Mouse (Mus musculus) E14TG2a.4 (cell line): ENCODE measurements at regions not wholly inside any gene's neighbourhood (a gene's known extent, or its start where the extent isn't known, plus 50 kb on each side); places are given as distances from the start of the nearest gene placed in this dataset.

ENCODE experiments used
- CTCF ChIP-seq: conservative IDR thresholded peaks from 2 replicates; pipeline ENCODE4 v1.5.1; 2014; ENCODE audit warnings: low read length
- NANOG ChIP-seq: IDR thresholded peaks from 2 replicates; pipeline ENCODE4 v1.6.1; 2014; ENCODE audit warnings: borderline replicate concordance, low read length, mixed read lengths
- POU5F1 ChIP-seq: IDR thresholded peaks from 2 replicates; pipeline ENCODE4 v1.6.1; 2014; ENCODE audit warnings: low read length, borderline replicate concordance

GRCm38 (mm10) chr16:55394864-55395263, 97.1 kb upstream of the Zpld1 start:
- TF ChIP-seq CTCF (no peak), NANOG (no peak), POU5F1 (no peak)
